Mouse (Mus musculus) MEL (cell line): ENCODE measurements around the gene Akap1.

Experiments
- BHLHE40 ChIP-seq: IDR thresholded peaks from 2 replicates; pipeline ENCODE4 v1.6.1; 2012; ENCODE audit warnings: low read depth, mild to moderate bottlenecking, inconsistent platforms, low read length, improper control_type of control experiment, borderline replicate concordance
- CHD2 ChIP-seq: IDR thresholded peaks from 2 replicates; pipeline ENCODE4 v1.6.1; 2011; ENCODE audit warnings: low read length, improper control_type of control experiment
- CTCF ChIP-seq, 3 experiments: IDR thresholded peaks in 2 of 3; conservative IDR thresholded peaks in 1 of 3; 2 replicates each; pipeline ENCODE4 v1.5.1; 2011 to 2012; ENCODE audit warnings: low read length in 3 of 3, low read depth in 2 of 3, mild to moderate bottlenecking in 2 of 3, improper control_type of control experiment in 1 of 3, inconsistent platforms in 1 of 3, mixed read lengths in 1 of 3, moderate library complexity in 1 of 3; ENCODE audit not compliant: control insufficient read depth in 1 of 3, insufficient read depth in 1 of 3, poor library complexity in 1 of 3, severe bottlenecking in 1 of 3
- ETS1 ChIP-seq: IDR thresholded peaks from 2 replicates; pipeline ENCODE4 v1.6.1; 2012; ENCODE audit warnings: low read depth, mild to moderate bottlenecking, inconsistent platforms, low read length, improper control_type of control experiment, moderate library complexity
- HCFC1 ChIP-seq: IDR thresholded peaks from 2 replicates; pipeline ENCODE4 v1.6.1; 2012; ENCODE audit warnings: low read depth, mild to moderate bottlenecking, inconsistent platforms, low read length, improper control_type of control experiment, moderate library complexity
- JUND ChIP-seq: IDR thresholded peaks from 2 replicates; pipeline ENCODE4 v1.6.1; 2011; ENCODE audit warnings: low read depth, mild to moderate bottlenecking, improper control_type of control experiment, low read length
- MAX ChIP-seq: IDR thresholded peaks from 2 replicates; pipeline ENCODE4 v1.6.1; 2011; ENCODE audit warnings: low read length, improper control_type of control experiment
- NRF1 ChIP-seq: IDR thresholded peaks from 2 replicates; pipeline ENCODE4 v1.6.1; 2014; ENCODE audit warnings: low read depth, mild to moderate bottlenecking, inconsistent platforms, low read length, improper control_type of control experiment, moderate library complexity; ENCODE audit not compliant: poor library complexity, insufficient read depth, severe bottlenecking
- POLR2A ChIP-seq, 2 experiments: IDR thresholded peaks; 2 replicates each; pipeline ENCODE4 v1.6.1; 2011 to 2012; ENCODE audit warnings: low read length in 2 of 2, mild to moderate bottlenecking in 2 of 2, control low read depth in 1 of 2, improper control_type of control experiment in 1 of 2, low read depth in 1 of 2, moderate library complexity in 1 of 2; ENCODE audit not compliant: control insufficient read depth in 1 of 2, insufficient read depth in 1 of 2, poor library complexity in 1 of 2
- RCOR1 ChIP-seq: IDR thresholded peaks from 2 replicates; pipeline ENCODE4 v1.6.1; 2012; ENCODE audit warnings: low read depth, mild to moderate bottlenecking, inconsistent platforms, low read length, improper control_type of control experiment
- TCF12 ChIP-seq: IDR thresholded peaks from 2 replicates; pipeline ENCODE4 v1.6.1; 2014; ENCODE audit warnings: low read depth, mild to moderate bottlenecking, inconsistent platforms, low read length, improper control_type of control experiment, moderate library complexity

DNA sequence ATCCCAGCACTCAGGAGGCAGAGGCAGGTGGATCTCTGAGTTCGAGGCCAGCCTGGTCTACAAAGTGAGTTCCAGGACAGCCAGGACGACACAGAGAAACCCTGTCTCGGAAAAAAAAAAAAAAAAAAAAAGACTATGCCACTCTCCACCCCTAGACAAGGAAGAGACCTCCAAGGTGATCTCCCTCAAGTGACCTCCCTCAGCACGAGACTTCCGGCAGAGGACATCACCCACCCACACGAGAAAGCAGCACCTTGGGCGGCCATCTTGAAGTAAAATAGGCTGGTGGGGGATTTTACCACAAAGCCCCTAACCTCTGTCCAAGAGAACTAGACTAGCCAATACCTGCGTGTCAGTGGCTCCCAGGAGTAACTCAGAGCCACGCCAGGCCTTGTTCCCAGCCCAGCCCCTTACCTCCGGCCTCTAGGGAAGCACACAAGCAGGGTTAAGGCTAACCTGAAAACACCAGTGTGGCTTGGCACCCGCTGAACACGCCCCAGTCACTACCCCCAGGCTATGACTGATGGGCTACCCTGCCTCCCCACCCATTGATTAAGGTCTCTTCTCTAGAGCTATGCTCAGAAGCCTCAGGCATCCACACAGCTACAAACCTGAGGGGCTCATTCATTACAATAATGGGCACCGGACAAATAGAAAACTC is 21.9 kb downstream of the Akap1 start:
- TF ChIP-seq CTCF (IDR thresholded peaks at IDR 0.05 in 2 of 3, conservative IDR thresholded peaks at IDR 0.05 in 1 of 3; ENCODE audit: control insufficient read depth in 1 of 3, insufficient read depth in 1 of 3, low read depth in 2 of 3, low read length in 3 of 3, poor library complexity in 1 of 3, severe bottlenecking in 1 of 3), result no peak
- TF ChIP-seq CHD2, result no peak
- no peak for TF ChIP-seq POLR2A (IDR thresholded peaks at IDR 0.05; ENCODE audit: control insufficient read depth in 1 of 2, insufficient read depth in 1 of 2, low read depth in 1 of 2, low read length in 2 of 2, poor library complexity in 1 of 2)
- no peak for TF ChIP-seq BHLHE40
- TF ChIP-seq HCFC1, result no peak
- no peak for TF ChIP-seq RCOR1
- no peak for TF ChIP-seq MAX
- no peak for TF ChIP-seq JUND
- TF ChIP-seq TCF12, result no peak
- no peak for TF ChIP-seq ETS1
- TF ChIP-seq NRF1, result no peak
